Mouse (Mus musculus): ENCODE data around the gene Olfr1101.

DNA sequence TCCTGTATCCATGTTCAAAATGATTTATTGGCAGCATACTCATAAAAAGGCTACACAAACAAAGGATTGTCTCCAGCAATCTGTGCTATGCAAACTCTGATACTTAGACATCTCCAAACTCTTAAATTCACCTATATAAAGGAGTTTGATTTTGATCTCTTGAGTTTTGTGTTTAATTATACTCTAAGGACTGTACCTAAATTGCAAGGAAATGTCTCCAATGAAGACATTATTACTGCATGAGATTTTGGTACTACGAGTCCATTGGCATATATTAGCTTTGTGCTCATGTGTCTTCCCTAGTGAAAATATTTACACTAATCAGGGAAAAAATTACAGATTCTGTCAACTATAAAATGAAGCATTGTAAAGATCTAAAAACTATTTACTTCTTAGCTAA, 36.0 kb upstream of the Olfr1101 start, which contains the start of gene Olfr1104:
- TF ChIP-seq CTCF (IDR thresholded peaks at IDR 0.05; ENCODE audit: extremely low read depth, insufficient read length, insufficient replicate concordance, low read depth, low read length) (no peak), POLR2A (IDR thresholded peaks at IDR 0.05; ENCODE audit: low read depth, low read length) (no peak)
